Mouse (Mus musculus) left cerebral cortex, postnatal 14 days (tissue): ENCODE data around the gene Kmt2e. TPM values are rescaled to one million over a fixed set of nuclear protein-coding genes. Genes with fewer than 3 reads are reported as not detected.
"Not testable (repeated sequence)": the region's sequence is repeated elsewhere in the genome, so short reads cannot be mapped to it uniquely, and the experiment has no call there.

Experiments used
- DNase-seq, 2 experiments: peaks; one replicate each; pipeline ENCODE4 v3.0.0; 2021 to 2022; ENCODE audit warnings: low spot score in 2 of 2, mixed read lengths in 1 of 2
- intact Hi-C: fragments of 180-260 bp; cut with DNase I; formaldehyde crosslinking; loops from one replicate; pipeline ENCODE4 v1.15.1; 2025
- total RNA-seq, 2 experiments: library from RNA; stranded (reverse); gene quantifications; 2 replicates each; pipeline ENCODE4 v1.2.3; 2021

Gene Kmt2e
- total RNA-seq, 2 experiments from 2014 or later = 103 to 107 TPM

- intact Hi-C loops = no loop called here
- DNase-seq = no peak
These were observed 6.7 kb upstream of the Kmt2e start for GRCm38 (mm10) chr5:23427501-23427900.

GRCm38 (mm10) chr5:23431070-23431864 lies 3.0 kb upstream of the Kmt2e start:
- DNase-seq = no peak
- intact Hi-C loops = no loop called here

DNA sequence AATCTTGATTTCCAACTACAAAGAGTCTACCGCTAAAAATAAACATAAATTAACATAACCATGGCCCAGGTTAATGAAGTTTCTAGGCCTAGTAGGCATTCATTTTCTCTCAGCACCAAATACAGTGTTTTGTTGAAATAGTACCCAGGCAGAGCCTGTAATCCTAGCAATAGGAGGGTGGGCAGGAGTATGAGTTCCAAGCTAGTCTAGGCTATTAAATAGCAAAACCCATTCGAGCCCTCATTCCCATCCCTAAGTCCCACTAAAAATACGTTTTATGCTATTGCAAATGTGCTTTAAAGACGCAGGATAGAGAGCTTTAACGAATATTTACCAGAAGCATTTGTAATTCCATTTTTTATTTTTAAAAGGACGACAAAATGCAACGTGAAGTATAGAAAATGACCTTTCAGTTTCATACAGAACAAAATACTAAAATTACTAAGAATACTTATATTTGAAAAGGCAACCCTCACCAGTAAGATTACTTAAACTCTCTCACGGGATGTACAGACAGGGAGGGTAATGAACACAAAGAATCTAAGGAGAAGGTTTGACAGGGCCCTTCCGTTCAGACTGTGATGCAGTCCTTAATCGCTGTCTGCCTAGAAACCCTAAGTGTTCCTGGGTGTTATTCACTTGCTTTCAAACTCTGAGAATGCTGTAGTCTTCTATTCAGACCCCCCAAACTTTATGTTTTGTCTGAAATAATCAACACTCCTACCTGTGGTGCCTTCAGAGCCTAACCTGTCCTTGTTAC lies 2.1 kb upstream of the Kmt2e start:
- intact Hi-C loops = loop anchor here (2.0 kb wide), 1 partner anchor 13 kb away; no protein-coding TSS in a partner anchor
- no peak for DNase-seq

DNA sequence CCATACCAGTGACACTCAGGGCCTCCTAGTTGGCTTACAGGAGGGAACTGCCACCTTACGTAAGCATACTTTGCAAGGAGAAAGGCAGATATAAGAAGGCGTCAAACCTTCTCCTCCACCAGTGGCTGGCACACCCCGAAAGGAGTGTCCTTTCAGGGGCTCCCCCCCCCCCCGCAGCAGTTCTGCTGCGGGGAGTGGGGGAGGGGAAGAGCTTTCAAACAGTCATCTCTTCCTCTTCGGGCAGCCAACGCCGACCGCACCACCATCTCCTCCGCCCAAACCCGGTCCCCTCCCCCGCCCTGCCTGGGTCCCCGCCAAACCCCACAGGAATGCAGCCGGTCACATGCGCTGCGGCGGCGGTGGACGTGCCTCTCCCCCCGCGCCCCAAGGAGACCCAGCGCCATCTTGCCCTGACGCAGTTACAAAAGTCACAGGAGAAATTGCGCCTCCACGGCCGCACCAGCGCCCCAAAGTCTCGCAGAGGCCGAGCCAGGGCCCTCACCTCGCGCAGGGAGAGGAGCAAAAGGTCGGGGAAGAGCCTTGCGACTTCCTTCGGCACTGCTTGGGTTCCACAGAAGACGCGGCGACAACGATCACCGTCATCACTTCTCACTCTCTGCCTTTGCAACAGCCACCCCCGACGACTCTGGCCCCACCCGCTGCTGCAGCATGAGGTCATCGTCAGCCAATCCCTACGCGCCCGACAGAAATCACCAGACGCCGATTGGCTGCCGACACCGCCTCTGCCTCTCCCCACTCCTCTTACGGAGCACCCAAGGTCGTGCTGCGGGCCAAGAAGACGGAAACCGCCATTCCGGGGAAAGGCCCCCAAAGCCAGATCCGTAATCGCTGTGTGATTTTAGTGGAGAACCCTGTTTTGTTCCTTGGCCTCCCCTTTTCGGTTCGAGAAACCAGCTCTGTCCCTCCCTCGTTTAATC lies 1.3 kb upstream of the Kmt2e start:
- DNase-seq = peak; percentile 98 to 99
- intact Hi-C loops = loop anchor here (2.0 kb wide), 1 partner anchor 14 kb away; no protein-coding TSS in a partner anchor

DNA sequence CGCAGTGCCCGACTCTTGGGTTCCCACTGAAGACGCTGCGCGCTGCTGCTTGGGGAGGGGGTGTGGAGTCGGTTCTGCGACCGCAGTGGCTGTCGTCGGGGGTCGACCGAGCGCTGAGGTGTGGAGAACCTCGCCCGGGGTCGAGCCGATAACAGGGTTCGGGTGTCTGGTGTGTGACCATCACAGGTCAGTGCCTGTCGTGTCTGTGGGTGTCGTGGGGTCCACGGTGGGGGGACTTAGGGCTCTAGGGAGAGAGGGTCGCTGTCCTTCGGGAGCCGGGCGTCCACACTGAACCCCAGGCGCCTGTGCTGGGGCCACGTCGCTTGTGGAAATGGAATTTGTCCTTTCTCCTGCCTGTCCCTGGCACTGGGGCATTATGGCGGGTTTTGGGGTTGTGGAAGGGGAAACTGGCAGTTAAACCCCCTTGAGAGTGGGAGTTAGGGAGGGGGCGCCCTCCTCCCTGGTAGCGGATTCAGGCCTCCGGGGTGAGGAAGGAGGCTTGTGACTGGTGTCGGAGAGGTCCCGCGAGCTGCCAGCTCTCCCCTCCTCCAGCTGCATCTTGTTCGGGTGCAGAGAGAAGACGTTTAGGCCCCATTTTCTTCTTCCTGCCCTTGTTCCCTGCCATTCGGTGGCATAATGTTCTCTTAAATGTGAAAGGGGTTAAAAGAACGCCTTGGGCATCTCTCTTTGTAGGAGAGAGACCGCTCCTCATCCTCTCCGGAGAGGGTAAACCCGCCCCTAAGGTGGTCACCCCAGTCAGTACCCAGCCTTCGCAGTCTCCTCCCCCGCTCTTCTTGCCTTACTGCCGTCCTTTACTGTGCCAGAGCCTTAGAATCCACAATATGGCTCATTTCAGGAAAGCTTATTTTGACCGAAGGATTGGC lies 599 bp downstream of the Kmt2e start:
- intact Hi-C loops = no loop called here
- peak; percentile 60 to 66 for DNase-seq

DNA sequence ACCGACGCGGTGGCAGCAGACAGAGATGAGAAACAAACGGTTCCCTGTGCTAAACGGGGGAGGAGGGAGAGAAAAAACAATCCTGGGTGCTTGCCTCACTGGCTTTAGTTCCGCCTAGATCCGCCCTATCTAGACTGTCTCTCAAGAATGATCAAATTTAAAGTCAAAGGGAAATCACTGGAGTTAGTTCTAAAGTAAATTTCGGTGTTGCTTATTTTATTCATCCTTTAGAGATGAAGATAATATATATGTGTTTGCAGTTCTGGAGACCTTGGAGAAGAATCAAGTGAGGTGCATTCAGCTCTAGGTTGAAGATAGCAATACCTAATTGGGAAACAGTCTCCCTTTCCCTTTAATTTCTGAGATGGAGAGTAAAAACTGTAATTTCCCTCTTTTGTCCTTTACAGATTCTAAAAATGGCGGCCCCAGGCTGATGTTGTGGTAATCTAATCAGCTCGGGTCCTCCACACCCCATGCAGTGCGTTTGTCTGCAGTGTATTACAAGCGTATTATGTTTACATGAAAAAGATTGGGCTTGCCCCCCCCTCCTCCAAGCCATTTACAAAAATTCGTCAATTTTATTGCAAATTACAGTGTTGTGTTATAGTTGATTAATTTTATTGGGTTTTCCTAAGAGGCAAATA lies 1.4 kb downstream of the Kmt2e start:
- DNase-seq = no peak
- intact Hi-C loops = no loop called here

- no peak for DNase-seq
- intact Hi-C loops = no loop called here
These were observed 2.5 kb downstream of the Kmt2e start for GRCm38 (mm10) chr5:23436735-23437134.

DNA sequence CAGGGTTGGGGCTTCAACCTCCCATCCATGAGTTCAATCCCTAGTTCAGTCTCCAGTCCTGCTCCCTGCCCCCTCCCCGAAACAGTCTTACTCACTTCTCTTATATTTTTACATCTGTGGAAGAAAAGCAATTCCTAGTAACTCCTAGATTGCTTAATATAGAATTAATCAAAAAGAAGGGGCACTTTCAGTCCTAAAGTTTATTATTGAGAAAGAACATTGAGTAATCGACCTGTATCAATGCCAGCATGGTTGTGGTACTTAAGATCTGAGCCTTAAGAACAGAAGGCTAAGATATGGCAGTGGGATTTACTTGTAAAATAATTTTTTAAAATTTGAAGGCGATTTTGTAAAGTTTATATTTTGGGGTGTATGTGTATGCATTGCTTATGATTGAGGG lies 5.6 kb downstream of the Kmt2e start:
- intact Hi-C loops = no loop called here
- DNase-seq = no peak

DNA sequence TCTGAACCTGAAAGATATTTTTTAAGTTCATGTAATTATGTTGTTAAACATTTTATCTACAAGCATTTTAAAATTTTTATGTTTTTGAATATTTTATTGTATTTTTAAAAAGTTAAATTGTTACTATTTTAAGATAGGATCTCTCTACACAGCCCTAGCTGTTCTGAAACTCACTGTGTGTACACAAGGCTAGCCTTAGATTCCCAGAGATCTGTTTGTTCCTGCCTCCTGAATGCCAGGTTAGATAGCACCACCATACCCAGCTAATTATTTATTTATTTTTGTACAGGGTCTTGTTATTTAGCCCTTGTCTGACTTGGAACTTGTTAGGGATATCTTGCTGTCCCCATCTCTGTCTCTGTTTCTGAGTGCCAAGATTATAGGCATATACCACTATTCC lies 6.3 kb downstream of the Kmt2e start:
- DNase-seq = no peak
- intact Hi-C loops = no loop called here

DNA sequence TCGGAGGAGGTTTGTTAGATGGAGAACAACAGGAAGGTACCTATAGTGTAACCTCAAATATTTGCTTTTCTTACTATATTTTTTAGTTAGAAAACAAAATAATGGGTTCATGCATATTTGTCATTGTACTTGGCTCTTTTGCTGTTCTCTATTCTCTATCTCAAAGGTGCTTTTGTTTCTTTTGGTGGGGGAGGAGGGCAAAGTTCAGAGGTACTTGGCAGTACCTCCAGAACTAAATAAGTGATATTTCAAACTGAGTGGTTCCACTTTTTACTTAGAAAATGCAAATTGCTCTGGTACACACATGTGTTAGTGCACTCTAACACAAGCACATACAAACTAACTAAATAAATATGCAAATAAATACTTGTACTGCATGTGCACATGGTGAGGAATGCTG lies 7.7 kb downstream of the Kmt2e start:
- intact Hi-C loops = no loop called here

GRCm38 (mm10) chr5:23444411-23444810 lies 10.2 kb downstream of the Kmt2e start:
- intact Hi-C loops = no loop called here
- no peak for DNase-seq

More for the DNA sequence above, 7.7 kb downstream of the Kmt2e start:
- DNase-seq = no peak

DNA sequence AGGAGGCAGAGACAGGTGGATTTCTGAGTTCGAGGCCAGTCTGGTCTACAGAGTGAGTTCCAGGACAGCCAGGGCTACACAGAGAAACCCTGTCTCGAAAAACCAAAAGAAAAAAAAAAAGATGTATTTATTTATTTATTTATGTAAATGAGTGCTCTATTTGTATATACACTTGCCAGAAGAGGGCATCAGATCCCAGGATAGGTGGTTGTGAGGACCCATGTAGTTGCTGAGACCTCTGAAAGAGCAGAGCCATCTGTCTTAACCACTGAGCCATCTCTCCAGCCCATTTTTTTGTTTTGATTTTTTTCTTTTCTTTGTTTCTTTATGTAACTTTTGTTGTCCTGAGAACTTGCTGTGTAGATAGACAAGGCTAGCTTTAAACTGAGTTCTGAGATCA lies 19.3 kb downstream of the Kmt2e start:
- DNase-seq, intact Hi-C loops: not testable (repeated sequence)

DNA sequence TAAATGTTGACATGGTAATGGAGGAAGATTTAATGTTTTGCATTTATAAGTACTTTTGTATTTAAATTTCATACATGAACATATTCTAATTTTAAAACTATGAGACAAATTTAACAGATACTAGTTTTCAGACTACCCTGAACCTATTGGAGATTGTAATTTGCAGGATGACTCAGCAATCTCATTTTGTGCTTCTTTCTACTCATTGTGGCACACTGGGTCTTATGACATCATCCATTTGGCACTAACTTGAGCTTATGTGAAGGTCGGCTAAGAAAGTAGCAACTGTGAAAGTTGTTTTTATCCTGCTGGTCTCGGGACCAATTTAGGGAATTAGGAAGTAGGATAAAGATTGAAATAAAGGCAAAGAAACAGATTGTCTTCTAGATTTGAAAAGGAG lies 27.4 kb downstream of the Kmt2e start:
- intact Hi-C loops = no loop called here
- DNase-seq = no peak

DNA sequence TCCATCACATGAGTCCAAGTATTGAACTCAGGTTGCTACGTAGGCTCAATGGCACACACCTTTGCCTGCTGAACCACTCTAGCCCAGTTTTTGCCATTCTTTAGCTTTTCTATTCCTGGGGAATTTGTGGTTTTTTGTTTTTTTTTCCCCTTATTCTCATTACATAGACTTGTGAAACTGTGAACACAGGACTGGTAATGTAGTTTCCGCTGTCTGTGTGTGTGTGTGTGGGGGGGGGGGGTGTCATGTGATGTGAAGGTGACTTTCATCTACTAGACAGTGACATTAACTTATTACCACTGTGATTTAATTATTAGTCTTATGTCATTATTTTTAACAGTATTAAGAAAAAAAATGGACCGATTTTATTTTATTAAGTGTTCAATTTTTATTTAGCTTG lies 30.0 kb downstream of the Kmt2e start:
- intact Hi-C loops = no loop called here
- no peak for DNase-seq

- no peak for DNase-seq
- intact Hi-C loops = no loop called here
These were observed 30.5 kb downstream of the Kmt2e start for GRCm38 (mm10) chr5:23464743-23465142.

DNA sequence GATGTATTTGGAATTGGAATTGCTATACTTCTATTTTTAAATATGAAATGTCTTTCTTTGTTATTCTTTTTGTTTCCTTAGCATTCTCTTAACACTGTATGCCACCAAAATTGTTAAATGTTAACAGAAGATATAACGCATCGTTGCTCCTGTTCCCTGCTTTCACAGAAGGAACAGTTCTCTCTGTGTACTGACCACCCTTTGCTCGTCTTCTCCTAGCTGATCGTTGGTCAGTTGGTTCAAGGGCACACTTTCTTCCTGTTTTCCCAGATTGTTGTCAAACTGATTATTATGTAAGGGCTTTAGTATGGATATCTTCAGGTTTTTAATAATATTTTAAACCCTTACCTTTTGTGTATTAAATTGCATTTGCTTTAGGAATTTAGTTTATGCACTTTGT lies 32.3 kb downstream of the Kmt2e start:
- intact Hi-C loops = no loop called here

DNA sequence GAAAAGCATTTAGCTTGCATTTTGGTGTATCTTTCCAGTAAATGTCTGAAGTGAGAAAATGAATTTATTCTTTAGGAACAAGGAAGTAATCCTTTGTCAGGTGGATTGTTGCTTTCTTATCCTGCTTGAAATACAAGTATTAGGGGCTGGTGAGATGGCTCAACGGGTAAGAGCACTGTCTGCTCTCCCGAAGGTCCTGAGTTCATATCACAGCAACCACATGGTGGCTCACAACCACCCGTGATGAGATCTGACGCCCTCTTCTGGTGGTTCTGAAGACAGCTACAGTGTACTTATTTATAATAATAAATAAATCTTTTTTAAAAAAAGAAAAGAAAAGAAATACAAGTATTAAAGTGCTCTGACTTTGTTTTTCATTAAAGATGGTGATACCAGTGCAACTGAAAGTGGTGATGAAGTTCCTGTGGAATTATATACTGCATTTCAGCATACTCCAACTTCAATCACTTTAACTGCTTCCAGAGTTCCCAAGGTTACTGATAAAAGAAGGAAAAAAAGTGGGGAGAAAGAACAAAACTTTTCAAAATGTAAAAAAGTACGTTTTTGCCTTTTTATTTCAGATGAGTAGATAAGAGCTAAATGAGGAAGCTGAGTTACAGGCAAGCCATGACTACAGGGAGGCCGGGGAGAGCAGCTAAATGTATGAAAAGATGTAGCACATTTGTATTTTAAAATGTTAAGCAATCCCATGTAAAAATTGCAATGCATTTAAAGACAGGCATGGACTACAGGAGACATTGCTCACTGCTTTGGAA lies 39.0 kb downstream of the Kmt2e start:
- DNase-seq = no peak
- intact Hi-C loops = no loop called here

More for the DNA sequence above, 32.3 kb downstream of the Kmt2e start:
- DNase-seq = no peak

DNA sequence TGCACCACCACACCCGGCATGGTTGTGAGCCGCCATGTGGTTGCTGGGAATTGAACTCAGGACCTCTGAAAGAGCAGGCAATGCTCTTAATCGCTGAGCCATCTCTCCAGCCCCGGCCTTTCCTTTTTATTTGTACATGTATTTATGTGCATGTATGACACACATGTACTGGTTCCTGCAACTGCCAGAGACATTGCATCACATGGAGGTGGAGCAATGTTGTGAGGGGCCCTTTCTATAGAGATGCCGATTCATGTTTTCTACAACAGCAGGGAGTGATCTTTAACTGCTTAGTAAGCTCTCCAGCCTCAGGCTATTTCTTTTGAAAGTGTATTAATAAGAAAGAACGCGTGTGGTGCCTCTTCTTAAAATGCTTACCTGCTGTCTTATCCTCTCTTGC lies 49.6 kb downstream of the Kmt2e start:
- intact Hi-C loops = no loop called here
- DNase-seq = no peak
